Mouse (Mus musculus): Measurements from ENCODE around the gene Lats1. TPM values are rescaled to one million over a fixed set of nuclear protein-coding genes. Genes with fewer than 3 reads are reported as not detected.

Lats1 gene
- polyA plus RNA-seq, 1 experiment from 2014 or later = 5.1 TPM

GRCm38 (mm10) chr10:7681343-7682025 is 470 bp downstream of the Lats1 start:
- under 1% methylated on average over 51 of the region's 64 CpGs for WGBS (ENCODE audit: insufficient replicate concordance)
- H3K9me3 ChIP-seq (replicated peaks) = no peaks in the 10 kb centered on the region
- peak; percentile 81 for ATAC-seq

GRCm38 (mm10) chr10:7682249-7682648 is 1.2 kb downstream of the Lats1 start:
- H3K36me3 ChIP-seq = peaks cover 38% of the 10 kb centered on the region
- H3K9me3 ChIP-seq (replicated peaks) = no peaks in the 10 kb centered on the region
- H3K27ac ChIP-seq = no peak overlapping the region
- peak overlapping the region; percentile 82 for H3K4me2 ChIP-seq
- ATAC-seq = no peak
- H3K4me1 ChIP-seq = peaks cover 63% of the 10 kb centered on the region
- no peaks in the 10 kb centered on the region for H3K27me3 ChIP-seq (replicated peaks)
- H3K9ac ChIP-seq = peak overlapping the region; percentile 98
- 52% methylated on average over 3 of the region's 3 CpGs for WGBS (ENCODE audit: insufficient replicate concordance)
- H3K4me3 ChIP-seq = peak overlapping the region; percentile 87

More at GRCm38 (mm10) chr10:7681343-7682025, 470 bp downstream of the Lats1 start:
- Histone ChIP-seq H3K36me3 (peaks cover 41% of the 10 kb centered on the region), H3K27ac (peak overlapping the region; percentile 95), H3K4me1 (peaks cover 57% of the 10 kb centered on the region), H3K4me2 (peak overlapping the region; percentile 82), H3K9ac (peak overlapping the region; percentile 98), H3K27me3 (replicated peaks) (no peaks in the 10 kb centered on the region), H3K4me3 (peak overlapping the region; percentile 87)

- H3K36me3 ChIP-seq = peaks cover 32% of the 10 kb centered on the region
- no peak overlapping the region for H3K4me3 ChIP-seq
- WGBS (ENCODE audit: insufficient replicate concordance) = 70% methylated on average over 6 of the region's 6 CpGs
- H3K9ac ChIP-seq = no peak overlapping the region
- H3K9me3 ChIP-seq (replicated peaks) = no peaks in the 10 kb centered on the region
- no peak overlapping the region for H3K27ac ChIP-seq
- no peak overlapping the region for H3K4me2 ChIP-seq
- no peak for ATAC-seq
- H3K27me3 ChIP-seq (replicated peaks) = no peaks in the 10 kb centered on the region
- H3K4me1 ChIP-seq = peaks cover 49% of the 10 kb centered on the region
These were observed 5.9 kb downstream of the Lats1 start for GRCm38 (mm10) chr10:7686902-7687301.

- no peaks in the 10 kb centered on the region for H3K27me3 ChIP-seq (replicated peaks)
- no peak for ATAC-seq
- no peaks in the 10 kb centered on the region for H3K9me3 ChIP-seq (replicated peaks)
- H3K4me3 ChIP-seq = no peak overlapping the region
- no peak overlapping the region for H3K27ac ChIP-seq
- no peak overlapping the region for H3K9ac ChIP-seq
- no peak overlapping the region for H3K4me2 ChIP-seq
- H3K4me1 ChIP-seq = no peaks in the 10 kb centered on the region
- peaks cover 88% of the 10 kb centered on the region for H3K36me3 ChIP-seq
These were observed 14.3 kb downstream of the Lats1 start for GRCm38 (mm10) chr10:7695286-7695685.

- 57% methylated on average over 3 of the region's 3 CpGs for WGBS (ENCODE audit: insufficient replicate concordance)
- no peak overlapping the region for H3K27ac ChIP-seq
- no peak overlapping the region for H3K9ac ChIP-seq
- ATAC-seq = no peak
- no peak overlapping the region for H3K4me2 ChIP-seq
- no peaks in the 10 kb centered on the region for H3K9me3 ChIP-seq (replicated peaks)
- peaks cover 96% of the 10 kb centered on the region for H3K36me3 ChIP-seq
- no peaks in the 10 kb centered on the region for H3K4me1 ChIP-seq
- H3K4me3 ChIP-seq = no peak overlapping the region
- no peaks in the 10 kb centered on the region for H3K27me3 ChIP-seq (replicated peaks)
These were observed 19.1 kb downstream of the Lats1 start for GRCm38 (mm10) chr10:7700120-7700519.

- no peaks in the 10 kb centered on the region for H3K9me3 ChIP-seq (replicated peaks)
- H3K36me3 ChIP-seq = peaks cover 97% of the 10 kb centered on the region
- no peak overlapping the region for H3K4me2 ChIP-seq
- no peaks in the 10 kb centered on the region for H3K4me1 ChIP-seq
- H3K27me3 ChIP-seq (replicated peaks) = no peaks in the 10 kb centered on the region
- H3K4me3 ChIP-seq = no peak overlapping the region
- H3K9ac ChIP-seq = no peak overlapping the region
- WGBS (ENCODE audit: insufficient replicate concordance) = 91% methylated on average over 6 of the region's 6 CpGs
- ATAC-seq = no peak
- no peak overlapping the region for H3K27ac ChIP-seq
These were observed 21.6 kb downstream of the Lats1 start for GRCm38 (mm10) chr10:7702586-7702985.

GRCm38 (mm10) chr10:7710121-7710520 is 29.1 kb downstream of the Lats1 start:
- 76% methylated on average over 5 of the region's 5 CpGs for WGBS (ENCODE audit: insufficient replicate concordance)

GRCm38 (mm10) chr10:7712506-7712905 is 31.5 kb downstream of the Lats1 start:
- 82% methylated on average over 13 of the region's 13 CpGs for WGBS (ENCODE audit: insufficient replicate concordance)
- H3K4me1 ChIP-seq = no peaks in the 10 kb centered on the region

More at GRCm38 (mm10) chr10:7710121-7710520, 29.1 kb downstream of the Lats1 start:
- H3K4me2 ChIP-seq = no peak overlapping the region
- no peak overlapping the region for H3K4me3 ChIP-seq
- no peak overlapping the region for H3K9ac ChIP-seq
- H3K9me3 ChIP-seq (replicated peaks) = no peaks in the 10 kb centered on the region
- no peak for ATAC-seq
- peaks cover 88% of the 10 kb centered on the region for H3K36me3 ChIP-seq
- H3K27me3 ChIP-seq (replicated peaks) = no peaks in the 10 kb centered on the region
- no peaks in the 10 kb centered on the region for H3K4me1 ChIP-seq
- H3K27ac ChIP-seq = no peak overlapping the region

GRCm38 (mm10) chr10:7715056-7715455 is 34.0 kb downstream of the Lats1 start:
- no peak for ATAC-seq
- 76% methylated on average over 7 of the region's 7 CpGs for WGBS (ENCODE audit: insufficient replicate concordance)
- Histone ChIP-seq H3K4me1 (no peaks in the 10 kb centered on the region), H3K36me3 (peaks cover 53% of the 10 kb centered on the region), H3K27ac (no peak overlapping the region), H3K9me3 (replicated peaks) (no peaks in the 10 kb centered on the region), H3K4me3 (no peak overlapping the region), H3K27me3 (replicated peaks) (no peaks in the 10 kb centered on the region), H3K9ac (no peak overlapping the region), H3K4me2 (no peak overlapping the region)

More at GRCm38 (mm10) chr10:7712506-7712905, 31.5 kb downstream of the Lats1 start:
- no peaks in the 10 kb centered on the region for H3K27me3 ChIP-seq (replicated peaks)
- H3K9me3 ChIP-seq (replicated peaks) = no peaks in the 10 kb centered on the region
- H3K27ac ChIP-seq = no peak overlapping the region
- H3K9ac ChIP-seq = no peak overlapping the region
- no peak overlapping the region for H3K4me3 ChIP-seq
- ATAC-seq = no peak
- H3K36me3 ChIP-seq = peaks cover 75% of the 10 kb centered on the region
- H3K4me2 ChIP-seq = no peak overlapping the region

GRCm38 (mm10) chr10:7725751-7726500 is 44.9 kb downstream of the Lats1 start, which contains the start of gene Katna1:
Gene Katna1, plus strand, starts transcription at chr10:7726000.
- H3K27ac ChIP-seq = peak within 1 kb of the TSS; percentile 81
- peaks cover 31% of the 10 kb centered on the region for H3K4me1 ChIP-seq
- peak; percentile 98 for ATAC-seq
- H3K27me3 ChIP-seq (replicated peaks) = no peaks in the 10 kb centered on the region
- peak within 1 kb of the TSS; percentile 78 for H3K9ac ChIP-seq
- peak within 1 kb of the TSS; percentile 90 for H3K4me2 ChIP-seq
- peak within 1 kb of the TSS; percentile 82 for H3K4me3 ChIP-seq
- no peaks in the 10 kb centered on the region for H3K36me3 ChIP-seq
- WGBS (ENCODE audit: insufficient replicate concordance) = 0% methylated on average over 49 of the region's 49 CpGs
- no peaks in the 10 kb centered on the region for H3K9me3 ChIP-seq (replicated peaks)

- peak overlapping the region; percentile 82 for H3K4me3 ChIP-seq
- peak overlapping the region; percentile 90 for H3K4me2 ChIP-seq
- peak overlapping the region; percentile 78 for H3K9ac ChIP-seq
- peaks cover 31% of the 10 kb centered on the region for H3K4me1 ChIP-seq
- no peaks in the 10 kb centered on the region for H3K36me3 ChIP-seq
- peak overlapping the region; percentile 81 for H3K27ac ChIP-seq
- H3K27me3 ChIP-seq (replicated peaks) = no peaks in the 10 kb centered on the region
- WGBS (ENCODE audit: insufficient replicate concordance) = under 1% methylated on average over 8 of the region's 8 CpGs
- H3K9me3 ChIP-seq (replicated peaks) = no peaks in the 10 kb centered on the region
- no peak for ATAC-seq
These were observed 45.4 kb downstream of the Lats1 start for GRCm38 (mm10) chr10:7726501-7726812.

- H3K9me3 ChIP-seq (replicated peaks) = no peaks in the 10 kb centered on the region
- no peak for ATAC-seq
- no peaks in the 10 kb centered on the region for H3K36me3 ChIP-seq
- H3K9ac ChIP-seq = peak overlapping the region; percentile 78
- 0 out of 2 replicates have a peak overlapping the region, but pooled peaks have one; percentile 48 for H3K27ac ChIP-seq
- peaks cover 31% of the 10 kb centered on the region for H3K4me1 ChIP-seq
- peak overlapping the region; percentile 90 for H3K4me2 ChIP-seq
- peak overlapping the region; percentile 82 for H3K4me3 ChIP-seq
- WGBS (ENCODE audit: insufficient replicate concordance) = 18% methylated on average over 3 of the region's 3 CpGs
- no peaks in the 10 kb centered on the region for H3K27me3 ChIP-seq (replicated peaks)
These were observed 46.0 kb downstream of the Lats1 start for GRCm38 (mm10) chr10:7727011-7727410.
